Mouse (Mus musculus) kidney, postnatal 0 days (tissue): ENCODE results near the gene Naif1. TPM values are rescaled to one million over a fixed set of nuclear protein-coding genes. Genes with fewer than 3 reads are reported as not detected.
"Not testable (repeated sequence)": the region's sequence is repeated elsewhere in the genome, so short reads cannot be mapped to it uniquely, and the experiment has no call there.

Source experiments
- ATAC-seq: fragments of 200-750 bp; cut with Nextera tagmentation; replicated peaks from 2 replicates; pipeline ENCODE4 v1.8.0; 2017; ENCODE audit warnings: low read depth, moderate number of reproducible peaks, moderate TSS enrichment, moderate library complexity; ENCODE audit not compliant: low FRiP score
- DNase-seq: peaks from one replicate; pipeline ENCODE4 v3.0.0-alpha.2; 2016; ENCODE audit warnings: low spot score
- H3K27ac ChIP-seq: fragments of 300-500 bp; sonication (generic); 2 replicates; pipeline ENCODE4 v1.5.1; 2014; ENCODE audit warnings: mild to moderate bottlenecking
- H3K27me3 ChIP-seq: fragments of 300-500 bp; sonication (generic); 2 replicates; pipeline ENCODE4 v1.6.1; 2014; ENCODE audit warnings: low read length, mixed read lengths; ENCODE audit not compliant: insufficient read depth
- H3K36me3 ChIP-seq: fragments of 300-500 bp; sonication (generic); 2 replicates; pipeline ENCODE4 v1.6.1; 2014; ENCODE audit warnings: low read length, mixed read lengths; ENCODE audit not compliant: insufficient read depth
- H3K4me1 ChIP-seq: fragments of 300-500 bp; sonication (generic); replicated peaks from 2 replicates; pipeline ENCODE4 v1.6.1; 2014; ENCODE audit warnings: antibody characterized with exemption, low read length, mixed read lengths; ENCODE audit not compliant: insufficient read depth
- H3K4me2 ChIP-seq: fragments of 300-500 bp; sonication (generic); 2 replicates; pipeline ENCODE4 v1.6.1; 2014; ENCODE audit warnings: mild to moderate bottlenecking, low read length, moderate library complexity, mixed read lengths
- H3K4me3 ChIP-seq: fragments of 300-500 bp; sonication (generic); replicated peaks from 2 replicates; pipeline ENCODE4 v1.5.1; 2014; ENCODE audit warnings: low read depth, low read length
- H3K9ac ChIP-seq: fragments of 300-500 bp; sonication (generic); 2 replicates; pipeline ENCODE4 v1.6.1; 2014; ENCODE audit warnings: low read depth, low read length
- H3K9me3 ChIP-seq: fragments of 300-500 bp; sonication (generic); replicated peaks from 2 replicates; pipeline ENCODE4 v1.6.1; 2016; ENCODE audit warnings: low read length, inconsistent platforms, mixed read lengths
- CTCF ChIP-seq: IDR thresholded peaks from 2 replicates; pipeline ENCODE4 v1.5.1; 2016; ENCODE audit warnings: antibody characterized with exemption, low read depth, mild to moderate bottlenecking, moderate library complexity
- WGBS: fragments of 180-500 bp; shearing (Covaris S2); extraction: QIAGEN DNeasy Blood & Tissue Kit; methylation state at CpG from one replicate; pipeline ENCODE4 v1.1.7; 2014; 5-methylcytosine and 5-hydroxymethylcytosine counted together
- polyA plus RNA-seq: library from polyadenylated mRNA; unstranded; fragments of >200 nt; fragmentation: Nextera tagmentation; extraction: Ambion mirVana; gene quantifications from 2 replicates; pipeline ENCODE4 v1.2.1, GENCODE M21; 2015

Naif1 gene
- polyA plus RNA-seq, 1 experiment from 2014 or later: 4.7 TPM

- Histone ChIP-seq H3K4me3 (no peak overlapping the region), H3K27me3 (no peaks in the 10 kb centered on the region), H3K4me2 (no peak overlapping the region), H3K27ac (no peak overlapping the region), H3K9me3 (no peaks in the 10 kb centered on the region), H3K9ac (no peak overlapping the region), H3K36me3 (0 out of 2 replicates have a peak, but pooled peaks cover 3% of the 10 kb centered on the region), H3K4me1 (no peaks in the 10 kb centered on the region)
- ATAC-seq (no peak), DNase-seq (no peak)
- 92% methylated on average over 2 of the region's 2 CpGs for WGBS
- TF ChIP-seq CTCF: no peak
Observed at GRCm38 (mm10) chr2:32459657-32460056, 9.4 kb downstream of the Naif1 start.

GRCm38 (mm10) chr2:32463773-32464172, 13.5 kb downstream of the Naif1 start:
- H3K27ac ChIP-seq: no peak overlapping the region
- DNase-seq (no peak), ATAC-seq (no peak)
- H3K4me2 ChIP-seq: no peak overlapping the region
- no peak overlapping the region for H3K4me3 ChIP-seq
- H3K27me3 ChIP-seq: no peaks in the 10 kb centered on the region
- no peaks in the 10 kb centered on the region for H3K36me3 ChIP-seq
- H3K9ac ChIP-seq: no peak overlapping the region
- H3K9me3 ChIP-seq: no peaks in the 10 kb centered on the region
- H3K4me1 ChIP-seq: no peaks in the 10 kb centered on the region
- no peak for TF ChIP-seq CTCF
- WGBS: 72% methylated on average over 2 of the region's 2 CpGs

- ATAC-seq (no peak), DNase-seq (peak; percentile 49)
- no peak; the same call in 1 of the 2 replicates for TF ChIP-seq CTCF
- Histone ChIP-seq H3K36me3 (no peaks in the 10 kb centered on the region), H3K9ac (no peak overlapping the region), H3K27ac (no peak overlapping the region), H3K4me2 (no peak overlapping the region), H3K9me3 (no peaks in the 10 kb centered on the region), H3K27me3 (no peaks in the 10 kb centered on the region), H3K4me1 (no peaks in the 10 kb centered on the region), H3K4me3 (no peak overlapping the region)
- WGBS: 48% methylated on average over 6 of the region's 6 CpGs
Observed at GRCm38 (mm10) chr2:32464212-32464891, 14.1 kb downstream of the Naif1 start.

- Histone ChIP-seq H3K4me2 (no peak overlapping the region), H3K4me3 (no peak overlapping the region), H3K27me3 (no peaks in the 10 kb centered on the region), H3K4me1 (no peaks in the 10 kb centered on the region), H3K9me3 (no peaks in the 10 kb centered on the region), H3K36me3 (no peaks in the 10 kb centered on the region), H3K9ac (no peak overlapping the region), H3K27ac (no peak overlapping the region)
- DNase-seq: no peak
- peak; percentile 61 for ATAC-seq
- no peak for TF ChIP-seq CTCF
- 79% methylated on average over 6 of the region's 6 CpGs for WGBS
Observed at GRCm38 (mm10) chr2:32471001-32471680, 20.9 kb downstream of the Naif1 start.

- Histone ChIP-seq H3K4me2 (no peak overlapping the region), H3K27ac (no peak overlapping the region), H3K27me3 (no peaks in the 10 kb centered on the region), H3K4me3 (no peak overlapping the region), H3K36me3 (no peaks in the 10 kb centered on the region), H3K4me1 (no peaks in the 10 kb centered on the region), H3K9ac (no peak overlapping the region), H3K9me3 (no peaks in the 10 kb centered on the region)
- ATAC-seq (no peak), DNase-seq (no peak)
- peak; percentile 40 for TF ChIP-seq CTCF
- WGBS: 82% methylated on average over 6 of the region's 6 CpGs
Observed at GRCm38 (mm10) chr2:32471681-32472061, 21.4 kb downstream of the Naif1 start.

- H3K4me1 ChIP-seq, H3K9ac ChIP-seq, H3K4me3 ChIP-seq, H3K9me3 ChIP-seq, H3K36me3 ChIP-seq, H3K4me2 ChIP-seq, ATAC-seq, H3K27me3 ChIP-seq, DNase-seq, H3K27ac ChIP-seq: not testable (repeated sequence)
- WGBS: 100% methylated on average over 3 of the region's 9 CpGs
Observed at GRCm38 (mm10) chr2:32475361-32475760, 25.1 kb downstream of the Naif1 start.
